Mouse (Mus musculus): ENCODE results near the gene Lhfpl2. TPM values are rescaled to one million over a fixed set of nuclear protein-coding genes. Genes with fewer than 3 reads are reported as not detected.

The Lhfpl2 gene
- polyA plus RNA-seq, 1 experiment from 2014 or later: 34.2 TPM

DNA sequence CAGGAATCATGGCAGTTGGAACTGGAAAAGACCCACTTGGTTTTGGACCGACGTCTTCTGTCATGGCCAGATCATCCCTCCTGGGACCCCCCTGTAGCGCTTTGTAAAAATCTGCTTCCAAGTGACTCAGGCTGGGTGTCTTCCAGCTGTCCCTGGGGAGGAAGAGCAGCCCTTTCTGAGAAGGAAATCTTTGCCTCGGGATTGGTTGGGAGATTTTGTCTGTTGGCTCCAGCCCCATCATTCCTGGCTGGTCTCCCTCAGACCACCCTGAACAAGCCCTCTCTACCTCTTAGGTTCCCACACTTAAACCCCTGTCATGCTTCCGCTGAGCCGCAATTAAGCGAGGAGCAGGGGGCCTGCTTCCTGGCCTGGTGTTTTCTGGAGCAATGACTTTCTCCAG lies 77.6 kb downstream of the Lhfpl2 start:
- Histone ChIP-seq H3K4me3 (no peak overlapping the region), H3K27me3 (replicated peaks; ENCODE audit: low read depth, poor library complexity, severe bottlenecking) (0 out of 2 replicates have a peak, but pooled peaks cover 5% of the 10 kb centered on the region), H3K9me3 (no peaks in the 10 kb centered on the region), H3K4me1 (peaks cover 65% of the 10 kb centered on the region), H3K27ac (replicated peaks) (peak overlapping the region; percentile 16; the same call in 1 of the 2 replicates), H3K36me3 (replicated peaks) (peaks cover 10% of the 10 kb centered on the region; the same call in 1 of the 2 replicates)
- WGBS: 62% methylated on average over 7 of the region's 7 CpGs
- DNase-seq (ENCODE audit: low spot score): no peak

- Histone ChIP-seq H3K4me1 (peaks cover 81% of the 10 kb centered on the region), H3K36me3 (replicated peaks) (no peaks in the 10 kb centered on the region), H3K27me3 (replicated peaks; ENCODE audit: low read depth, poor library complexity, severe bottlenecking) (peaks cover 9% of the 10 kb centered on the region; the same call in 1 of the 2 replicates), H3K9me3 (no peaks in the 10 kb centered on the region), H3K4me3 (no peak overlapping the region), H3K27ac (replicated peaks) (peak overlapping the region; percentile 69)
- DNase-seq (ENCODE audit: low spot score): no peak
- WGBS: 57% methylated on average over 14 of the region's 14 CpGs
Observed at GRCm38 (mm10) chr13:94139713-94140445, 82.3 kb downstream of the Lhfpl2 start.

DNA sequence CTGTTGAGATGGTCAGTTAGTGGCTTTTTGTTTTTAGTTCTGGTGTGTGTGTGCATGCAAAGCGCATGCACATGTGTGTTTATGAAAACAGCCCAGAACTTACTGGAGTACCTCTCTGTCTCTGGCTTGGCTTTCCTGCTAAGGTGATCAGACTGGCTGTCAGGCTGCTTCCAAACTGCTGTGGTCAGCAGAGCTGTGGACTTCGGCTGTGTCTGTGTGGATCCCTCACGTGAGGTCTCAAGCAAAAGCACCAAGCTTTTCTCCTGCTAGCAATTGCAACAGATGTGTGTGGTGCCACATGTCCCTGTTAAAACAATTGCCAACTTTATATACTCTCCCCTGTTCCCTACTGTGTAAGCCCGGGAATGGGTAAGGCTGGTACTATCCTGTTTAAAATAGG lies 82.8 kb downstream of the Lhfpl2 start:
- Histone ChIP-seq H3K9me3 (no peaks in the 10 kb centered on the region), H3K27ac (replicated peaks) (peak overlapping the region; percentile 69), H3K4me1 (peaks cover 75% of the 10 kb centered on the region), H3K4me3 (no peak overlapping the region), H3K36me3 (replicated peaks) (no peaks in the 10 kb centered on the region), H3K27me3 (replicated peaks; ENCODE audit: low read depth, poor library complexity, severe bottlenecking) (peaks cover 4% of the 10 kb centered on the region; the same call in 1 of the 2 replicates)
- DNase-seq (ENCODE audit: low spot score): no peak
- WGBS: 79% methylated on average over 4 of the region's 4 CpGs

DNA sequence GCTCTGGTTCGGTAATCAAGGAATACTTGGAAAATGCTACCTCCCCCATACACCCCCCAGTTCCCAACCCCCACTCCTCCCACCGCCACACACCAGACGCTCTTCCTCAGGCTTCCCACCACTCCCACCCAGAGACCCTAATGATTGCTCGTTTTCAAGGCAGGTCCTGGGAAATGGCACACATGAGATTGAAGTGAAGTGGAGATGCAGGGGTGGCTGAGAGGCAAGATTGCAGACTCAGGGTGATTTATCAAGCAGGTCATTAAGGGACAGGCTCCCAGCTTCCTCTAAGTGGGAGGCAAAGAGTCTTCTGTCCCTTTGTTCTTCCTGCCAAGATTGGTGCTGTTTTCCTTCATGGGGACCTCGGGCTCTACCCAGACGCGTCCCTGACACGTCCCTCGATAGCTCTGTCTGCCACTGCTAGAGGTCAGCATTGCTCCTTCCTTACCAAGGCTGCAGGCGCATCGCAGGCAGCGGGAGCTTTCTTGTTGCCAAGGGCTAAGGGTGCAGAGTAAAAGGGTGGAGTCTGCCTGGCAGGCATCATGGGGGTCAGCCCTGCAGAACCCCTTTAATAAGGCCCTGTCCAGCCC lies 85.6 kb downstream of the Lhfpl2 start:
- no peaks in the 10 kb centered on the region for H3K36me3 ChIP-seq (replicated peaks)
- DNase-seq (ENCODE audit: low spot score): peak; percentile 46
- peak overlapping the region; percentile 60 for H3K27ac ChIP-seq (replicated peaks)
- peaks cover 4% of the 10 kb centered on the region; the same call in 1 of the 2 replicates for H3K27me3 ChIP-seq (replicated peaks; ENCODE audit: low read depth, poor library complexity, severe bottlenecking)
- no peak overlapping the region for H3K4me3 ChIP-seq
- H3K9me3 ChIP-seq: no peaks in the 10 kb centered on the region
- peaks cover 65% of the 10 kb centered on the region for H3K4me1 ChIP-seq
- WGBS: 20% methylated on average over 12 of the region's 12 CpGs

DNA sequence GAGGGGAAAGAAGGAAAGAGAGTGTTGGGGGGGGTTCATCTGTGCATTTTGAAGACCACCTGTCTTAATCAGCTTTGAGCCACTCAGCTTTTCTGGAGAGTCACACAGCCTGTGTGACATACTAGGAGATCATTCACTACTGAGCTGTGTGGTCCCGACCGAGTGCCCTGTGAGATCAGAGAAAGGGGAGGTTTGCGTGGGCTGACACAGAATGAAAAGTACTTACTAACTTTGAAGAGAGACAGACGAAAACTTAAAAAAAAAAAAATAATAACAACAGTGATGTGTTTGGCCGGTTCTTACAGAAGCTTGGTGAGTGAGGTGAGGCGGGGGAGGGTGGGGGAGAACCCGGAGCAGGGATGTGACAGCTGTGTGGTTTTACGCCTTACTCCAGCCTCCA lies 86.9 kb downstream of the Lhfpl2 start:
- DNase-seq (ENCODE audit: low spot score): no peak
- H3K4me1 ChIP-seq: peaks cover 58% of the 10 kb centered on the region
- H3K4me3 ChIP-seq: no peak overlapping the region
- whole genome bisulfite sequencing: 75% methylated on average over 8 of the region's 8 CpGs
- H3K36me3 ChIP-seq (replicated peaks): no peaks in the 10 kb centered on the region
- no peaks in the 10 kb centered on the region for H3K9me3 ChIP-seq
- peaks cover 4% of the 10 kb centered on the region; the same call in 1 of the 2 replicates for H3K27me3 ChIP-seq (replicated peaks; ENCODE audit: low read depth, poor library complexity, severe bottlenecking)
- H3K27ac ChIP-seq (replicated peaks): peak overlapping the region; percentile 60; the same call in 1 of the 2 replicates

- no peak overlapping the region for H3K27ac ChIP-seq (replicated peaks)
- no peak overlapping the region for H3K4me3 ChIP-seq
- no peak for DNase-seq (ENCODE audit: low spot score)
- H3K36me3 ChIP-seq (replicated peaks): no peaks in the 10 kb centered on the region
- no peaks in the 10 kb centered on the region for H3K9me3 ChIP-seq
- peaks cover 49% of the 10 kb centered on the region for H3K4me1 ChIP-seq
- WGBS: 43% methylated on average over 4 of the region's 4 CpGs
- no peaks in the 10 kb centered on the region; the same call in 1 of the 2 replicates for H3K27me3 ChIP-seq (replicated peaks; ENCODE audit: low read depth, poor library complexity, severe bottlenecking)
Observed at GRCm38 (mm10) chr13:94147257-94147656, 89.7 kb downstream of the Lhfpl2 start.

DNA sequence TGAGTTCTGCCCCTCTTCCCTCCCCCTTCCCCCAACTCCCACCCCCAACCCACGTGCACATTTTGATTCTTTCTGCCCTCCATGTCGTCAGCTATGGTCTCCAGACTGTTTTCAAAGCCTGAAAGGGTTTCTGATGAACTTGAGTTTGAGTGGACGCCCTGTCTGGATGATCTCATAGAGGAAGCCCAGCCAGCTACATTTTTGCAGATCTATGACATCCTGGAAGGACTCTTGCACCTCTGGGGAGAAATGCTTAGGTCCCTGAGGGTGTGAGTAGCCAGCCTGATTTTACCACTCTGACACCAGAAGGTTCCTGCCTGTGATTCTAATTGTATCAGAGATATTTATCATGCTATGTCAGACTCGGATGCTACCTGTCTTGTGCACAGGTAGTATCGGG lies 91.4 kb downstream of the Lhfpl2 start:
- Histone ChIP-seq H3K27ac (replicated peaks) (no peak overlapping the region), H3K4me1 (peaks cover 32% of the 10 kb centered on the region), H3K27me3 (replicated peaks; ENCODE audit: low read depth, poor library complexity, severe bottlenecking) (no peaks in the 10 kb centered on the region), H3K9me3 (no peaks in the 10 kb centered on the region), H3K36me3 (replicated peaks) (no peaks in the 10 kb centered on the region), H3K4me3 (no peak overlapping the region)
- DNase-seq (ENCODE audit: low spot score): no peak
- 82% methylated on average over 5 of the region's 5 CpGs for WGBS

- Histone ChIP-seq H3K4me3 (no peak overlapping the region), H3K4me1 (peaks cover 27% of the 10 kb centered on the region), H3K27me3 (replicated peaks; ENCODE audit: low read depth, poor library complexity, severe bottlenecking) (no peaks in the 10 kb centered on the region), H3K9me3 (no peaks in the 10 kb centered on the region), H3K27ac (replicated peaks) (no peak overlapping the region), H3K36me3 (replicated peaks) (no peaks in the 10 kb centered on the region)
- 94% methylated on average over 8 of the region's 8 CpGs for WGBS
- no peak for DNase-seq (ENCODE audit: low spot score)
Observed at GRCm38 (mm10) chr13:94149781-94150180, 92.2 kb downstream of the Lhfpl2 start.

- Histone ChIP-seq H3K27ac (replicated peaks) (no peak overlapping the region), H3K4me1 (peaks cover 31% of the 10 kb centered on the region), H3K4me3 (no peak overlapping the region), H3K27me3 (replicated peaks; ENCODE audit: low read depth, poor library complexity, severe bottlenecking) (no peaks in the 10 kb centered on the region), H3K9me3 (no peaks in the 10 kb centered on the region), H3K36me3 (replicated peaks) (no peaks in the 10 kb centered on the region)
- WGBS: 77% methylated on average over 4 of the region's 4 CpGs
- DNase-seq (ENCODE audit: low spot score): no peak
Observed at GRCm38 (mm10) chr13:94151308-94151707, 93.7 kb downstream of the Lhfpl2 start.

GRCm38 (mm10) chr13:94152836-94153235 lies 95.2 kb downstream of the Lhfpl2 start:
- Histone ChIP-seq H3K36me3 (replicated peaks) (no peaks in the 10 kb centered on the region), H3K9me3 (peaks cover 3% of the 10 kb centered on the region; the same call in 1 of the 2 replicates), H3K4me1 (peaks cover 34% of the 10 kb centered on the region), H3K4me3 (no peak overlapping the region), H3K27ac (replicated peaks) (no peak overlapping the region), H3K27me3 (replicated peaks; ENCODE audit: low read depth, poor library complexity, severe bottlenecking) (no peaks in the 10 kb centered on the region)
- WGBS: 93% methylated on average over 10 of the region's 10 CpGs
- DNase-seq (ENCODE audit: low spot score): no peak

DNA sequence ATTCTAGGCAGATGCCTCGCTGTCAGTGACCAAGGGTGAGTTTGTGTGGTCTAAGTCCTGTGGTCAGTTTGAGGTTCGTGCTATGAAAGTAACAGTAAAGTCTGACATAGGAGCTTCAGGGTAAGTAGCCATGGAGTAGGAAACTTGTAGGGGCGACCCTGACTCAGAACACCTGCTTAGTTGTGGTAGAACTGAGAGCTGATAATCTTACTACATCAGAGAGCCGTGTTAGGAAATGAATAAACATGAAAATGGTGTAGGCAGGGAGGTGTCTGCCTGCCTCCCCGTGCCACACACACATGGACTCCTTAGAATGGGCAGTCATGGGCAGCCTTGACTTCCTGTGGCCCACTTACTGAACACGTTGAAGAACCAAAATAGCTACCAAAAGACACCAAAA lies 96.1 kb downstream of the Lhfpl2 start:
- no peaks in the 10 kb centered on the region for H3K36me3 ChIP-seq (replicated peaks)
- 92% methylated on average over 6 of the region's 6 CpGs for WGBS
- H3K9me3 ChIP-seq: peaks cover 3% of the 10 kb centered on the region; the same call in 1 of the 2 replicates
- no peak overlapping the region for H3K4me3 ChIP-seq
- peaks cover 39% of the 10 kb centered on the region for H3K4me1 ChIP-seq
- no peak overlapping the region for H3K27ac ChIP-seq (replicated peaks)
- no peaks in the 10 kb centered on the region for H3K27me3 ChIP-seq (replicated peaks; ENCODE audit: low read depth, poor library complexity, severe bottlenecking)
- DNase-seq (ENCODE audit: low spot score): no peak

- H3K36me3 ChIP-seq (replicated peaks): no peaks in the 10 kb centered on the region
- H3K4me3 ChIP-seq: no peak overlapping the region
- 91% methylated on average over 15 of the region's 15 CpGs for WGBS
- H3K27ac ChIP-seq (replicated peaks): no peak overlapping the region
- peaks cover 47% of the 10 kb centered on the region for H3K4me1 ChIP-seq
- DNase-seq (ENCODE audit: low spot score): no peak
- H3K27me3 ChIP-seq (replicated peaks; ENCODE audit: low read depth, poor library complexity, severe bottlenecking): no peaks in the 10 kb centered on the region
- H3K9me3 ChIP-seq: peaks cover 3% of the 10 kb centered on the region; the same call in 1 of the 2 replicates
Observed at GRCm38 (mm10) chr13:94154512-94155296, 97.1 kb downstream of the Lhfpl2 start.

Measured in embryonic facial prominence, embryonic 10.5 days (tissue).